Mouse (Mus musculus) neural tube, embryonic 14.5 days (tissue): ENCODE results near the gene Ghrhr. TPM values are rescaled to one million over a fixed set of nuclear protein-coding genes. Genes with fewer than 3 reads are reported as not detected.

ENCODE experiments used
- polyA plus RNA-seq: library from polyadenylated mRNA; unstranded; fragments of >200 nt; fragmentation: Nextera tagmentation; extraction: Ambion mirVana; gene quantifications from 2 replicates; pipeline ENCODE4 v1.2.1, GENCODE M21; 2014

Gene Ghrhr
- polyA plus RNA-seq, 1 experiment from 2014 or later, result not detected

Other genes starting within 250 kb of the Ghrhr start
- gene Crhr2, start 243.3 kb upstream of the Ghrhr start, polyA plus RNA-seq, result 1.2 and 1.3 TPM in 2 replicates
- gene Inmt, start 201.3 kb upstream of the Ghrhr start, polyA plus RNA-seq, result not detected in 2 replicates
- 8.5 and 11.4 TPM in 2 replicates for gene Mindy4, start 172.9 kb upstream of the Ghrhr start, polyA plus RNA-seq
- 0.20 and 0.84 TPM in 2 replicates for gene Aqp1, start 39.9 kb upstream of the Ghrhr start, polyA plus RNA-seq
- 70.7 and 79.3 TPM in 2 replicates for gene Adcyap1r1, start 75.7 kb downstream of the Ghrhr start, polyA plus RNA-seq